Mouse (Mus musculus) liver, embryonic 14.5 days (tissue): ENCODE measurements around the gene Suv39h2. TPM values are rescaled to one million over a fixed set of nuclear protein-coding genes. Genes with fewer than 3 reads are reported as not detected.

ENCODE experiments used
- ATAC-seq: fragments of 200-750 bp; cut with Nextera tagmentation; 2 replicates; pipeline ENCODE4 v1.8.0; 2017; ENCODE audit warnings: moderate number of reproducible peaks, mild to moderate bottlenecking, moderate library complexity; ENCODE audit not compliant: insufficient read depth
- DNase-seq, 3 experiments: peaks; one replicate each; pipeline ENCODE4 v3.0.0-alpha.2; 2012 to 2013; ENCODE audit warnings: low read depth in 3 of 3, low spot score in 3 of 3
- H3K27ac ChIP-seq: fragments of 300-500 bp; sonication (generic); 2 replicates; pipeline ENCODE4 v1.5.1; 2014; ENCODE audit warnings: moderate library complexity, mild to moderate bottlenecking, control low read depth, inconsistent platforms
- H3K27me3 ChIP-seq: fragments of 300-500 bp; sonication (generic); 2 replicates; pipeline ENCODE4 v1.6.1; 2014; ENCODE audit warnings: mild to moderate bottlenecking, low read length, moderate library complexity; ENCODE audit not compliant: control insufficient read depth, insufficient read depth
- H3K36me3 ChIP-seq: fragments of 300-500 bp; sonication (generic); replicated peaks from 2 replicates; pipeline ENCODE4 v1.6.1; 2014; ENCODE audit warnings: low read depth; ENCODE audit not compliant: control insufficient read depth, insufficient read depth
- H3K4me1 ChIP-seq, 2 experiments: fragments of 200-500 bp in 1 of 2; fragments of 300-500 bp in 1 of 2; sonication (generic) in 1 of 2; replicated peaks; 2 replicates each; pipeline ENCODE4 v1.6.1; 2012 to 2014; ENCODE audit warnings: antibody characterized with exemption in 1 of 2, inconsistent platforms in 1 of 2, low read length in 1 of 2; ENCODE audit not compliant: control insufficient read depth in 2 of 2, insufficient read depth in 2 of 2
- H3K4me2 ChIP-seq: fragments of 300-500 bp; sonication (generic); 2 replicates; pipeline ENCODE4 v1.6.1; 2014; ENCODE audit warnings: low read depth, mild to moderate bottlenecking, control low read depth, moderate library complexity
- H3K4me3 ChIP-seq, 2 experiments: fragments of 200-500 bp in 1 of 2; fragments of 300-500 bp in 1 of 2; sonication (generic) in 1 of 2; 2 replicates each; pipeline ENCODE4 v1.5.1; 2012 to 2014; ENCODE audit warnings: low read depth in 2 of 2, low read length in 2 of 2, mild to moderate bottlenecking in 2 of 2, control low read depth in 1 of 2, inconsistent platforms in 1 of 2, moderate library complexity in 1 of 2; ENCODE audit not compliant: insufficient read depth in 1 of 2
- H3K9ac ChIP-seq: fragments of 300-500 bp; sonication (generic); replicated peaks from 2 replicates; pipeline ENCODE4 v1.6.1; 2014; ENCODE audit warnings: mild to moderate bottlenecking, control low read depth, moderate library complexity
- H3K9me3 ChIP-seq: fragments of 300-500 bp; sonication (generic); 2 replicates; pipeline ENCODE4 v1.6.1; 2016; ENCODE audit warnings: low read length, mixed read lengths; ENCODE audit not compliant: control insufficient read depth
- CTCF ChIP-seq: IDR thresholded peaks from 2 replicates; pipeline ENCODE4 v1.5.1; 2016; ENCODE audit warnings: antibody characterized with exemption, low read depth, control low read depth
- EP300 ChIP-seq: IDR thresholded peaks from 2 replicates; pipeline ENCODE4 v1.6.1; 2016; ENCODE audit warnings: antibody characterized with exemption, low read depth
- WGBS: fragments of 180-500 bp; shearing (Covaris S2); extraction: QIAGEN DNeasy Blood & Tissue Kit; methylation state at CpG from one replicate; pipeline ENCODE4 v1.1.7; 2014; ENCODE audit not compliant: insufficient replicate concordance; 5-methylcytosine and 5-hydroxymethylcytosine counted together
- polyA plus RNA-seq, 2 experiments: library from polyadenylated mRNA; depleted of rRNA in 1 of 2; stranded (reverse) in 1 of 2; unstranded in 1 of 2; fragments of >200 nt; fragmentation: Nextera tagmentation in 1 of 2; extraction: Ambion mirVana in 1 of 2; gene quantifications; 2 replicates each; pipeline versions ENCODE4 v1.2.1 to v1.2.3; 2012 to 2014

Suv39h2 gene
- 2.4 and 4.1 TPM in 2 replicates for polyA plus RNA-seq (2012; rRNA removed)
- 7.4 and 7.8 TPM in 2 replicates for polyA plus RNA-seq (2014; fragmentation: Nextera tagmentation; extraction: Ambion mirVana)

DNA sequence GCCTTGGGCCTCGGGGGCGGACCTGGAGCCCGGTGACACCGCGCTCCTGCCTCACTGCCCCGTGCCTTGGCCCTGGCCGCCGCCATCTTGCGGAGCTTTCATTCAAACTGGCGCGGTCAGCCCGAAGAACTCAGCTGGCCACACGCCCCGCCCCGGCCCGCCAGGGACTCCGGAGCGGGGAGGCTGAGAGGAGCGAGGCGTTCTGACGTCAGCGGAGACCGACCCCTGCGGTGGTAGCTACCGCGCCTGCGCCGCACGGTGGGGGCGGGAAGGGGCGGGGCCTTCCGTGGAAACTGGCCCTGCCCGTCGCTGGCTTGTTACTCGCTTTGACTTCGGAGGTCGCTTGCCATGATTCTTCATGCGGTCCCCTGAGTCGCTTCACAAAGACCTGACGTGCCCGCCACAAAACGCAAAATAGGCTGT is at the start of gene Suv39h2:
Gene Suv39h2, minus strand, starts transcription at position 171 of the 423 bp plus-strand sequence.
- TF ChIP-seq CTCF (no peak), EP300 (no peak)
- WGBS: under 1% methylated on average over 41 of the region's 42 CpGs
- H3K9me3 ChIP-seq: no peaks in the 10 kb centered on the region
- H3K4me2 ChIP-seq: peak within 1 kb of the TSS; percentile 84
- H3K27ac ChIP-seq: peak within 1 kb of the TSS; percentile 86
- H3K27me3 ChIP-seq: no peaks in the 10 kb centered on the region
- H3K4me3 ChIP-seq: peak within 1 kb of the TSS; percentile 80 to 89
- ATAC-seq (peak; percentile 96), DNase-seq (peak; percentile 88 to 93 (median 91))
- peaks cover 5% of the 10 kb centered on the region; the same call in 1 of the 2 replicates for H3K36me3 ChIP-seq
- peak within 1 kb of the TSS; percentile 83 for H3K9ac ChIP-seq
- peaks cover 7 to 13% of the 10 kb centered on the region in 2 experiments for H3K4me1 ChIP-seq

- no peak for ATAC-seq
- 41% methylated on average over 4 of the region's 4 CpGs for WGBS
- no peaks in the 10 kb centered on the region for H3K4me1 ChIP-seq
- H3K9ac ChIP-seq: no peak overlapping the region
- H3K9me3 ChIP-seq: no peaks in the 10 kb centered on the region
- TF ChIP-seq EP300 (no peak), CTCF (no peak)
- no peak for DNase-seq
- no peaks in the 10 kb centered on the region for H3K27me3 ChIP-seq
- H3K4me2 ChIP-seq: no peak overlapping the region
- no peak overlapping the region for H3K27ac ChIP-seq
- no peaks in the 10 kb centered on the region for H3K36me3 ChIP-seq
- no peak overlapping the region for H3K4me3 ChIP-seq
Measured at GRCm38 (mm10) chr2:3522558-3522957, 47.7 kb upstream of the Suv39h2 start.

DNA sequence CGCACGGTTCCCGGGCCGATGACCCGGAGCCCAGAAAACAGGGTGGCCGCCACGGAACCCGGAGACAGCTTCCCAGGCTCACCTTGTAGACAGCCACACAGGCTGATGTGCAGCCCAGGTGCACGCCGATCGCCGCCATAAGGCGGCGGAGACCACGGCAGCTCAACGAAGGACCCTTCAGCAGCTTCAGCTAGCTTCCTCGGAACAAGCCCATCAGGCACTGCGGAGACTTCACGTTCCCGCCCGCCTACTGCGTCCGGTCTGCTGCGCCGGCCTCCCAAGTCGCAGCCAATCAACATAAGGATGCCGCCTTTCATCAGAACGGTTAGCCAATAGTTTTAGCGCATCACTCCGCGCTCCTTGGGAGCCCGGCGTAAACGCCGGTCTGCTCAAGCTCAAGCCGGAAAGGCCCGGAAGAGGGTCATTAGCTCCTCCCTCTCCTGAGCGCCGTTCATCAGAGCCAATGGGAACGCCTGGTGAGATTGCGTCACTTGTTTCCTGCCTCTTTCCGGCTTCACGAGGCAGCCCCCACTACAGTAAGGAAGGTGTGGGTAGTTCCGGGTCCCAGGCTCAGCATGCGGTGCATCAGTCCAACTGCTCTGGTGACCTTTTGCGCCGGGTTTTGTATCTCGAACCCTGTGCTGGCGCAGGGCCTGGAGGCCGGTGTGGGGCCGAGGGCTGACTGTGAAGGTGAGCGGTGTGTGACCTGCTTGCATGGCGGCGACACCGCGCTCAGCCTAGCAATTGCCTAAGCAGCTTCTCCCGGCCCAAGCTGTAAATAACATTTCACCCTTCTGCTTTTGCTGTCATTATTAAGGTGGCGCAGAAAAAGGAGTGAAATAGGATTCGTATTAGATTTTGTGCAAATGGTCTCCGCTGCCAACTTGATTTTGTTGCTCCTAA is 38.0 kb upstream of the Suv39h2 start, which contains the start of the genes Gm45902, Hspa14 and Cdnf:
Gene Gm45902, minus strand, starts transcription at position 239 of the 903 bp plus-strand sequence.
Gene Hspa14, minus strand, starts transcription at position 263 of the 903 bp plus-strand sequence.
Gene Cdnf, plus strand, starts transcription at position 479 of the 903 bp plus-strand sequence.
- no peaks in the 10 kb centered on the region for H3K27me3 ChIP-seq
- H3K9me3 ChIP-seq: no peaks in the 10 kb centered on the region
- DNase-seq (peak; percentile 98 to 99 (median 98)), ATAC-seq (peak; percentile 98)
- peaks cover 25% of the 10 kb centered on the region for H3K36me3 ChIP-seq
- peak within 1 kb of the TSS; percentile 91 for H3K9ac ChIP-seq
- H3K4me2 ChIP-seq: peak within 1 kb of the TSS; percentile 93
- H3K27ac ChIP-seq: peak within 1 kb of the TSS; percentile 78
- no peak for TF ChIP-seq CTCF
- peak; percentile 68 for TF ChIP-seq EP300
- WGBS: under 1% methylated on average over 60 of the region's 60 CpGs
- peak within 1 kb of the TSS; percentile 66 to 93 for H3K4me3 ChIP-seq
- H3K4me1 ChIP-seq: peaks cover 5 to 10% of the 10 kb centered on the region in 2 experiments; a peak in 3 of 4 replicates

- Histone ChIP-seq H3K4me2 (peak overlapping the region; percentile 93), H3K9ac (peak overlapping the region; percentile 85), H3K9me3 (no peaks in the 10 kb centered on the region), H3K4me1 (peaks cover 5 to 10% of the 10 kb centered on the region in 2 experiments; a peak in 3 of 4 replicates), H3K27ac (peak overlapping the region; percentile 31; the same call in 1 of the 2 replicates), H3K27me3 (no peaks in the 10 kb centered on the region), H3K4me3 (peak overlapping the region; percentile 66 to 93), H3K36me3 (peaks cover 29% of the 10 kb centered on the region)
- under 1% methylated on average over 15 of the region's 15 CpGs for WGBS
- no peak for ATAC-seq
- peak; percentile 45 to 70 (median 47) for DNase-seq
- TF ChIP-seq EP300: no peak
- no peak for TF ChIP-seq CTCF
Measured at GRCm38 (mm10) chr2:3512076-3512475, 37.2 kb upstream of the Suv39h2 start.

DNA sequence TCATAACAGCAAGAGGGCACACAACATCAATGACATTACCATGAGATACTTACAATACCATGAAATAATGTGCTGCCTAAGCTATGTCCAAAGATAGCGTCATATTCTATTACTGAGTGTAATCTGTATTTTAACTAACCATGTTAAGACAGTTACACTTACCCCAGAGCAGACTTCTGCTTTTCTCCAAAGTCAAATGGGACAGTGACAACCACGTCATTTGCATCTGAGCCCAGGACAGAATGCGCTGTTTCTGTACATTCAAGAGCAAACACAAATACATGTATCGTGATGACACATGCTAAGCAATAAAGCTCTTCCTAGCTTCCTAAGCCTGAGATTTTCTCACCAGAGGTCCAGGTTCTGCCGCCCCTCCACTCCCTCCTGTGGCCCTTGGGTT is 26.1 kb upstream of the Suv39h2 start:
- DNase-seq (no peak), ATAC-seq (no peak)
- no peak for TF ChIP-seq EP300
- TF ChIP-seq CTCF: no peak
- Histone ChIP-seq H3K27me3 (no peaks in the 10 kb centered on the region), H3K36me3 (peaks cover 50% of the 10 kb centered on the region), H3K4me1 (0 out of 4 replicates have a peak, but pooled peaks cover 0 to 2% of the 10 kb centered on the region in 2 experiments), H3K4me2 (no peak overlapping the region), H3K9ac (no peak overlapping the region), H3K9me3 (no peaks in the 10 kb centered on the region), H3K27ac (no peak overlapping the region), H3K4me3 (no peak overlapping the region)
- 91% methylated on average over 5 of the region's 5 CpGs for WGBS
